Mouse (Mus musculus): ENCODE data around the gene Cpne8. TPM values are rescaled to one million over a fixed set of nuclear protein-coding genes. Genes with fewer than 3 reads are reported as not detected.

Cpne8 gene
- polyA plus RNA-seq, 1 experiment from 2014 or later, result 28.1 TPM

GRCm38 (mm10) chr15:90569246-90569645 is 110.0 kb downstream of the Cpne8 start:
- no peak for TF ChIP-seq CTCF (IDR thresholded peaks at IDR 0.05)
- ATAC-seq (peak; percentile 80), DNase-seq (ENCODE audit: low read depth, low spot score) (peak; percentile 58)
- H3K27me3 ChIP-seq, result no peaks in the 10 kb centered on the region
- in situ Hi-C loops (cut with MboI; ENCODE audit: low pct_unique_long_range_greater_than_20kb), result no loop called here
- CTCF ChIA-PET, result interaction anchor here (1.6 kb wide), 1 partner anchor 97 kb away, joined by 3 read pairs; no protein-coding TSS in a partner anchor
- POLR2A ChIA-PET, result interaction anchor here (0.6 kb wide), 1 partner anchor 346 kb away, joined by 4 read pairs; no protein-coding TSS in a partner anchor

DNA sequence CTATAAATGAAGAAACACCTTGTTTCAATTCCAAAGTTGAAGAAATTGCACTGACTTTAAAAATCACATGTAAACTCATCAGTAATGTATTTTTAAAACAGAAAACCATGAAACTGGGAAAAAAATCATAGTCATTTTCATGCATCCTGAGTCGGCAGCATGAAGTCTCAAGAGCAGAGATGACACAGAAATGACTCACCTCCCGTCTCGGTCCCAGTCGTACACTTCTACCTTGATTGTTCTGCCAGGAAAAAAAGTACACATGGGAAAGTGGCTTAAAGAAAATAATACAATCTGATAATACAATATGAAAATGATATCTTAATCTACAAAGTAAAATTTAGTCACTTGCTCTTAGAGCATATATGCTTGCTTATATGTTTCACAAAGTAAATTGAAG is 111.2 kb downstream of the Cpne8 start:
- H3K27me3 ChIP-seq, result no peaks in the 10 kb centered on the region
- ChIA-PET POLR2A (interaction anchor here (0.7 kb wide), 1 partner anchor 362 kb away, joined by 3 read pairs; no protein-coding TSS in a partner anchor), CTCF (interaction anchor here (1.0 kb wide), 1 partner anchor 86 kb away, joined by 5 read pairs; no protein-coding TSS in a partner anchor)
- TF ChIP-seq CTCF (IDR thresholded peaks at IDR 0.05), result no peak
- DNase-seq (ENCODE audit: low read depth, low spot score), result no peak
- in situ Hi-C loops (cut with MboI; ENCODE audit: low pct_unique_long_range_greater_than_20kb), result no loop called here
- ATAC-seq, result no peak

GRCm38 (mm10) chr15:90563996-90564395 is 115.2 kb downstream of the Cpne8 start:
- no peaks in the 10 kb centered on the region for H3K27me3 ChIP-seq
- POLR2A ChIA-PET, result no interaction called here
- DNase-seq (ENCODE audit: low read depth, low spot score) (no peak), ATAC-seq (no peak)
- CTCF ChIA-PET, result no interaction called here
- in situ Hi-C loops (cut with MboI; ENCODE audit: low pct_unique_long_range_greater_than_20kb), result no loop called here
- TF ChIP-seq CTCF (IDR thresholded peaks at IDR 0.05), result no peak

- POLR2A ChIA-PET, result no interaction called here
- H3K27me3 ChIP-seq, result no peaks in the 10 kb centered on the region
- TF ChIP-seq CTCF (IDR thresholded peaks at IDR 0.05), result no peak
- no peak for DNase-seq (ENCODE audit: low read depth, low spot score)
- in situ Hi-C loops (cut with MboI; ENCODE audit: low pct_unique_long_range_greater_than_20kb), result no loop called here
- CTCF ChIA-PET, result interaction anchor here (0.9 kb wide), 1 partner anchor 20 kb away, joined by 4 read pairs; no protein-coding TSS in a partner anchor
- ATAC-seq, result no peak
Observed at GRCm38 (mm10) chr15:90561613-90562012, 117.6 kb downstream of the Cpne8 start.

DNA sequence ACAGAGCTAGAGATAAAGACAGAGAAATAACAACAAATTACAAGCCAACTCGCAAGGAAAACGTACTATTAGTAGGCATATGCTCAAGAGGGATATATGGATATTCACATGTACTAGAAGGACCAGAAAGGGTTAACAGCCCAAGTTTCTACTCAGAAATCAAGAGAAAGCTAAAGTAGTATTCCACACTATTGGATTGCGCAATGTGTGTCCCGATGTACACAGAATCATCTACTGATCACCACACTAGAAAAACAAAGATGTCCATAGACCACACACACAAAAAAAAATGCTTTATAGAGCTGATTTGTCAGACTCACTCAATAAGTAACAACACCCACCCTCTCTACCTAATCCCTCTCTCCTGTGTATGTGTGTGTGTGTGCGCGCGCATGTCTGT is 130.6 kb downstream of the Cpne8 start:
- ChIA-PET POLR2A (no interaction called here), CTCF (interaction anchor here (1.5 kb wide), 1 partner anchor 11 kb away, joined by 5 read pairs; no protein-coding TSS in a partner anchor)
- no peaks in the 10 kb centered on the region for H3K27me3 ChIP-seq
- no peak for TF ChIP-seq CTCF (IDR thresholded peaks at IDR 0.05)
- ATAC-seq, result no peak
- in situ Hi-C loops (cut with MboI; ENCODE audit: low pct_unique_long_range_greater_than_20kb), result no loop called here
- DNase-seq (ENCODE audit: low read depth, low spot score), result no peak

GRCm38 (mm10) chr15:90543447-90543846 is 135.8 kb downstream of the Cpne8 start:
- in situ Hi-C loops (cut with MboI; ENCODE audit: low pct_unique_long_range_greater_than_20kb), result no loop called here
- H3K27me3 ChIP-seq, result no peaks in the 10 kb centered on the region
- TF ChIP-seq CTCF (IDR thresholded peaks at IDR 0.05), result no peak
- POLR2A ChIA-PET, result no interaction called here
- CTCF ChIA-PET, result no interaction called here
- ATAC-seq (no peak), DNase-seq (ENCODE audit: low read depth, low spot score) (no peak)

- DNase-seq (ENCODE audit: low read depth, low spot score), result no peak
- ChIA-PET POLR2A (interaction anchor here (0.6 kb wide), 1 partner anchor 318 kb away, joined by 4 read pairs; the partner anchor contains the start of gene Alg10b), CTCF (interaction anchor here (0.8 to 1.4 kb wide), 2 partner anchors 8 to 20 kb away, joined by 3 to 4 read pairs; no protein-coding TSS in a partner anchor)
- in situ Hi-C loops (cut with MboI; ENCODE audit: low pct_unique_long_range_greater_than_20kb), result no loop called here
- H3K27me3 ChIP-seq, result no peaks in the 10 kb centered on the region
- TF ChIP-seq CTCF (IDR thresholded peaks at IDR 0.05), result no peak
- no peak for ATAC-seq
Observed at GRCm38 (mm10) chr15:90542126-90542525, 137.1 kb downstream of the Cpne8 start.

- in situ Hi-C loops (cut with MboI; ENCODE audit: low pct_unique_long_range_greater_than_20kb), result no loop called here
- ChIA-PET CTCF (interaction anchor here (1.3 to 2.2 kb wide), 2 partner anchors 12 to 116 kb away, joined by 3 to 5 read pairs; no protein-coding TSS in a partner anchor), POLR2A (no interaction called here)
- no peak for TF ChIP-seq CTCF (IDR thresholded peaks at IDR 0.05)
- H3K27me3 ChIP-seq, result no peaks in the 10 kb centered on the region
- DNase-seq (ENCODE audit: low read depth, low spot score), result no peak
- ATAC-seq, result no peak
Observed at GRCm38 (mm10) chr15:90536311-90537202, 142.7 kb downstream of the Cpne8 start.

DNA sequence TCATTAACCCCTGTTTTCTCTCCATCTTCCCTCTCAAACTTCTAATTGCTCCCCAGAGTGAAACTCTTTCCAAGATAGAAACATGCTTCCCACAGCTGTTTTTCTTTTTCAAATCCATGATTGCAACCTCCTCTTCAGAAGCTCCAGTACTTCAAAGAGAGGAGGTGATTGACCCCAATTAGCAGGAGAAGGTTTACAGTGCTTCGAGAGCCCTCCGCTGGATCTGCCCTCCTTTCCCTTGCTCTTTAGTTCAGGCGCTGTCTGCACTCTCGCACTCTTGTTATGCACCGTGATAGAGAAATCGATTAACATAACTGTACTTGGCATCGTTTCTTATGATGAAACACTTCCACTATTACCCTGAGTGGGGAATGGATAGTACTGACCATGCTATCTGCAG is 143.5 kb downstream of the Cpne8 start:
- DNase-seq (ENCODE audit: low read depth, low spot score), result no peak

DNA sequence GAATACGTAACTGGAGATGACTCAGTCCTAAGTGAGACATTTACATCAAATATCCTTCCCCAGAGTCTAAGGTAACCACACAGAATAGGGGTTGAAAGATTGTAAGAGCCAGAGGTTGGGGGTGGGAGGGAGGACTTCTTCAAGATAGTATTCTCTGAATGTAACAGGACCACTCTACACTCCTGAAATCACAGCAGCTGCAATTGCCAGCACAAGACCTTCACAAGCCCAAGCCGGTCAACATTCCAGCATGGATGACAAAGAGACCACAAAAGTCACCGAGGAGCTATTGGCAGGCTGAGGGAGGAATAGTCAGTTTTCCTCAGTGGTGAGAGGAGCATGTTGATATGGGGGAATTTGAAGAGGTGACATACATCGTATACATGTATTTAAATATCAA is 166.5 kb downstream of the Cpne8 start:
- no peak for ATAC-seq
- CTCF ChIA-PET, result interaction anchor here (1.5 kb wide), 1 partner anchor 11 kb away, joined by 3 read pairs; no protein-coding TSS in a partner anchor
- no peaks in the 10 kb centered on the region for H3K27me3 ChIP-seq
- in situ Hi-C loops (cut with MboI; ENCODE audit: low pct_unique_long_range_greater_than_20kb), result no loop called here
- no peak for DNase-seq (ENCODE audit: low read depth, low spot score)
- POLR2A ChIA-PET, result no interaction called here
- TF ChIP-seq CTCF (IDR thresholded peaks at IDR 0.05), result no peak

More for the DNA sequence above, 143.5 kb downstream of the Cpne8 start:
- no peak for TF ChIP-seq CTCF (IDR thresholded peaks at IDR 0.05)
- CTCF ChIA-PET, result interaction anchor here (1.3 kb wide), 1 partner anchor 117 kb away, joined by 3 read pairs; no protein-coding TSS in a partner anchor
- H3K27me3 ChIP-seq, result no peaks in the 10 kb centered on the region
- ATAC-seq, result no peak
- POLR2A ChIA-PET, result no interaction called here
- in situ Hi-C loops (cut with MboI; ENCODE audit: low pct_unique_long_range_greater_than_20kb), result no loop called here

DNA sequence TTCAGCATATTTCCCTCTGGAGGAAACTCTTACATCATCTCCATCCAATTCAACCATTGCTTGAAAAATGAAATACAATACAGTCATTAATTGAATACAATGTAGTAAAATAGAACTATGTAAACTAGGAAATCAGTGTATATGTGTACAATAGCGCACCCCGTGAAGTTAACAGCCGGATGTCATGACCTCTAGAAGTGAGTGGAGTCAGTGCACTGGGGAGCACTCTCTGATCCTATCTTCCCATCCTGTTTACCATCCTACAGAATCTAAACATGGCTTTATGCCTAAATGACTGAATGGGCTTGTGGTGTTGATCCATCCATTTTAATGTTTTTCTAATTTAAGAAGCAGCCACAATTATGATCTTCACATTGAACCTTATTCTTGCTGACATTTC is 182.2 kb downstream of the Cpne8 start:
- CTCF ChIA-PET, result no interaction called here
- ATAC-seq (no peak), DNase-seq (ENCODE audit: low read depth, low spot score) (no peak)
- H3K27me3 ChIP-seq, result no peaks in the 10 kb centered on the region
- in situ Hi-C loops (cut with MboI; ENCODE audit: low pct_unique_long_range_greater_than_20kb), result loop anchor here (25.0 kb wide), 1 partner anchor 340 kb away; no protein-coding TSS in a partner anchor
- POLR2A ChIA-PET, result no interaction called here
- no peak for TF ChIP-seq CTCF (IDR thresholded peaks at IDR 0.05)
